Mouse (Mus musculus) heart, adult 18-20 months (tissue): ENCODE measurements around the gene Slc25a39. TPM values are rescaled to one million over a fixed set of nuclear protein-coding genes. Genes with fewer than 3 reads are reported as not detected.
"Not testable (repeated sequence)": the region's sequence is repeated elsewhere in the genome, so short reads cannot be mapped to it uniquely, and the experiment has no call there.

ENCODE experiments used
- DNase-seq, 2 experiments: peaks; one replicate each; pipeline ENCODE4 v3.0.0; 2021 to 2022; ENCODE audit warnings: mixed read lengths in 1 of 2
- total RNA-seq, 2 experiments: library from RNA; stranded (reverse); gene quantifications; 2 replicates each; pipeline ENCODE4 v1.2.3; 2021

Gene Slc25a39
- total RNA-seq, 2 experiments from 2014 or later = 187 to 194 TPM

GRCm38 (mm10) chr11:102396671-102397141 is 11.0 kb downstream of the Slc25a39 start:
- no peak for DNase-seq

DNA sequence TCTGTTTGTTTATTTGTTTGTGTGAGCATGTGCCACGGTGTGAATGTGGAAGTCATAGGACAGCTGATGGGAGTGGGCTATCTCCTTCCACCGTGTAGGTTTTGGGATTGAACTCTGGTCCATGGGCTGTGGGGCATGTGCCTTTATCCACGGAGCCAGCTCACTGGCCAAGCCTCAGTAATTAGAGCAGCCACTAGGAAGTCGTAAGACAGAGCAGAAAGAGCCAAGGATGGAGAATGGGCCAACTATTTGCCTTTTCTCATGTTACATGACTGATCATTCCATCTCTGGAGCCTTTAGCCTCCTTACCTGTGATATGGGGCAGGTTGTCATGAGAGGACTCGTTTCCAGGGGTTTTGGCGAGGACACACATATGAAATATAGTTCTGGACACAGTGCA is 11.5 kb downstream of the Slc25a39 start:
- DNase-seq = no peak

GRCm38 (mm10) chr11:102395250-102395649 is 12.5 kb downstream of the Slc25a39 start:
- no peak for DNase-seq

DNA sequence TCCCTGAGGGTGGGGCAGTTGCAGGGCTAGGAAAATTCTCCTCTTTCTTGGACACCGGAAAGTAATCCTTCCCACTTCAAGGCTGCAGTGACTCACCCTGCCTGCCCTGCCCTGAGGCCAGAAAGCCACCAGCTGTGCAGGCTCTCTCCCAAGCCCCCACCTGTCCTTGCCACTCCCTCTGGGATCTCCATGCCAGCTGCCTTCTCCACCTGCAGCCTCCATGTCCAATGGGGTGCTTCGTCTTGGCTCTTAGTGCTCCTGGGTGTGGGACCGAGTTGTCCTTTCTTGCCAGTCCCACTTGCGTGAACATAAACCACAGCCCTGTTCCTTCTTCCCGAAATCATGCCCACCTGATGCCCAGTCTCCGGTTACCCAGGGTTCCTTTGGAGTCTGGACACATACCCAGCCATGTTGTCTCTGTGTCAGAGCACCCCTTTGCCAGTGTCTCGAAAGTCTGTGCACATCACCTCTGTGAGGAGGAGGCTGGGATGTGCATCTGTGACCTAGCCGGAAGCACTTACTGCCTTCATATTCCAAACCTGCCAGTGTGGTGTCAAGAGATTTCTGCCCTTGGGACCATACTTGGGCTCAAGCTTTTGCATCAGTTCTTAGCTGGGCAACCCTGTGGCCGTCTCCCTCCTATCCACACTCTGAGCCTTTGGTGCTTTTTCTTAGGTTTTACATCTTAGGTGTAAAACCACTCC is 13.2 kb downstream of the Slc25a39 start:
- DNase-seq = no peak

- DNase-seq = no peak
Observed at GRCm38 (mm10) chr11:102393719-102394420, 13.9 kb downstream of the Slc25a39 start.

GRCm38 (mm10) chr11:102393238-102393634 is 14.5 kb downstream of the Slc25a39 start, which contains the start of gene Rundc3a:
Gene Rundc3a (plus strand): TSS chr11:102393403.
- DNase-seq = peak; percentile 45 to 51

DNA sequence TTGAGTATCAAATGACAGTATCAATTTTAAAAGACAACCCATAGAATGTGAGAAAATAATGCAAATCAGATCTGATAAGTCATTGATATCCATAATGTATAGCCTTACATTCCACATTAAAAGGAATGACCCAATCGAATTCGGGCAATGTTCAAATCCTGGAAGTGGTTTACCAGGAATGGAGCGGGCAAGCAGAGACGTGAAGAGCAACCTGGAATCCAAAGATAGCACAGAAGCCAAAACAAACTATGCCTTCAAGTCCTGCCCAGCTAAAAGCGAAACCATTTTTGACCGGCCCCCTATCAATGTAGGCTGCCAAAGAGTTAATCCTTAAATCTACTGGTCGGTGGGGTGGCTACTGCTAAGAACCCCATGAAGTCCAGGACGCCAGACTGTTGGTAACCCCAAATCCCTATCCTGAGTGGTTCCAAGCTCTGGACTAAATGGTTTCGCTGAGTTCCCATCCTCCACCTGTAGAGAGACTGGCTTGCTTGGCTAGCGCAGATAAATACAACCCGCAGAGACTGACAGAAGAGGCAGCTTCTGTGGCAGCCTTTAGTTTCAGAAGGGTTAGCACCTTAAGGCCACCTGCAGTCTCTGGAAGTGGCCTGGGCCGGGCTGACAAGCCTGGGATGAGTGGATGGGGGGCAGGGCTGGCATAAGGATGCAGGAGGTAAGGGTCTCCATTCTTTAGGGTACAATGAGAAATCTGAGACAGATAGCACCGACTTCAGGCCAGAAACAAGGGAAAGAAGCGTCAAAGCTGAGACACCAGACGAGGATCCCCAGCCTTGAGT is 15.1 kb downstream of the Slc25a39 start:
- no peak for DNase-seq

- DNase-seq = not testable (repeated sequence)
Observed at GRCm38 (mm10) chr11:102389436-102389835, 18.3 kb downstream of the Slc25a39 start.

DNA sequence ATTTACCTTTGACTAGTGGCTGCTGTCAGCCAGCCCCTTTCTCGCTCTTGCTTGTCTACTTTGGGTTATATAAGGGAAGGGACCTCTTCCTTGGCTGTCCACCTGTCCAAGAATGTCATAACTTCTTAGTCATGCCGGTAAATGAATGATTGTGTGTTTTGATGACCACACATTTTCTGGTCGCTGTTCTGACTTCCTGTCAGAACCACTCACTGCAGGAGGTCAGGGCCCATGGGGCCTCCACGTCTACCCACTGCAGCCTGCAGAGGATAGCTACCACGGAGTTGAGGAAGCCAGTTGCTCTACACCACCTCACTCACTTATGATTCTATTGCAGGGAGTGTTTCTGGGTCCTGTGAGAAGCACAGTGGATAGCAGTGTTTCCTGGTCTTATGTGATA is 21.6 kb downstream of the Slc25a39 start:
- no peak for DNase-seq

DNA sequence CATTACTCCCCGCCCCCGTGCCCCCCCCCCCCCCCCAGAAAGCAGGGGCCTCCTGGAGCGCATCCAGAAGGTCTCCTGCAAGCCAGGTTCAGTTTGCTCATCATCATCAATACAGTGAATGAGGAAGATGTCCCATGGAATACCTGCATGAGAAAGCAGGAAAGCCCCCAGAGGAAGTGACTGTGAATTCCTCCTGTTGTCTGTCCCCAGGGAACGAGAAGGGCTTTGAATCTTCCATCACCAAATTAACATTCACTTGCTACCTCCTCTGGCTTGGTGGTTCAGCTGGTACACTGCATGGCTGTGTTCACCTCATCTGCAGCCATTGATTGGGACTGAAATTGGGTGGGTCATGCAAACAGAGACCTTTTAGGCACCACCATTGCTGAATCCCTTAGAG is 22.7 kb downstream of the Slc25a39 start:
- no peak for DNase-seq

GRCm38 (mm10) chr11:102384418-102384817 is 23.3 kb downstream of the Slc25a39 start:
- no peak for DNase-seq

GRCm38 (mm10) chr11:102383365-102384136 is 24.2 kb downstream of the Slc25a39 start:
- DNase-seq = no peak

DNA sequence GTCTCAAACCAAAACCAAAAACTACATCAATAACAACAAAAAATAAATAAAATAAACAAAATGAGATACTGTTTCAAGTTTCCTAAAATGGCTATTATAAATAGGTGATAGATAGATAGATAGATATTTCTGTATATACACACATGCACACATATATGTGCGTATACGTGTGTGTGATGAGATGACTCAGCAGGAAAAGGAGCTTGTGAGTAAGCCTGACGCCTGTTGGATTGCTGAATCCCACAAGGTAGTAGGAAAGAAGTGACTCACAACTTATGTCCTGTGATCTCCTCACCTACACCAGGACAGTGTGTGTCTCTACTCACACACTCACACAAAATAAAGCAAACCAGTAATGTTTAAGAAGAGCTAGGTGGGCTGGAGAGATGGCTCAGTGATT is 25.0 kb downstream of the Slc25a39 start:
- DNase-seq = no peak

GRCm38 (mm10) chr11:102381341-102382100 is 26.2 kb downstream of the Slc25a39 start:
- no peak for DNase-seq

- DNase-seq = no peak
Observed at GRCm38 (mm10) chr11:102380091-102380490, 27.7 kb downstream of the Slc25a39 start.

- no peak for DNase-seq
Observed at GRCm38 (mm10) chr11:102377186-102377585, 30.6 kb downstream of the Slc25a39 start.

DNA sequence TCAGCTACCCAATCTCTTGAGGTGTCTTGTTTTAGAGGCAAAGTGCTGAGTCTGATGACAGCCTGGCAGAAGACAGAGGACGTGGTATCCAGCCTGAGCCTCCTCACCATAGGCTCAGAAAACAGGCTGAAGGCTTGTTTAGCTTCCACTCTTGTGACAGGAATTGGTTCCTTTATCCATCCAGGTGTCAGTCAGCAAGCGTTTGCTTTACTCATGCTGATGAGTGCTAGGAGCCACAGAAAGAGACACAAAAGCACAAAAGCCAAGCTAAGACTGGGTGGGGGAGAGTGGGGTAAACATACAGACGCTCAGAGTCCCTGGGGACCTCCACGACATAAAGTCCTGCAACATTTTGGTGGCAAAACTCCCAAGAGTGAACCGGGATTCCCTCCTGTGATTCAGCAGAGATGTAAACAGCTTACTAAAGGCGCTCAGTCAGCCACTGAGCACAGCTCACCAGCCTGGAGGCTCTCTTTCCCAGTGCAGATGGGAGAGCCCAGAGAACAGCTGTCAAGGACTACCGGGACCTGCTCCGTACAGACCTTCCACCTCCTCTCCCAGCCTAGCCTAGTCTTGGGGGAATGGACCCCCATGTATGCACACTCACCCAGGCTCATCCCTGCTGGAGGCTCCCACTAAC is 31.4 kb downstream of the Slc25a39 start:
- DNase-seq = peak in 1 of 2 experiments; percentile 25

DNA sequence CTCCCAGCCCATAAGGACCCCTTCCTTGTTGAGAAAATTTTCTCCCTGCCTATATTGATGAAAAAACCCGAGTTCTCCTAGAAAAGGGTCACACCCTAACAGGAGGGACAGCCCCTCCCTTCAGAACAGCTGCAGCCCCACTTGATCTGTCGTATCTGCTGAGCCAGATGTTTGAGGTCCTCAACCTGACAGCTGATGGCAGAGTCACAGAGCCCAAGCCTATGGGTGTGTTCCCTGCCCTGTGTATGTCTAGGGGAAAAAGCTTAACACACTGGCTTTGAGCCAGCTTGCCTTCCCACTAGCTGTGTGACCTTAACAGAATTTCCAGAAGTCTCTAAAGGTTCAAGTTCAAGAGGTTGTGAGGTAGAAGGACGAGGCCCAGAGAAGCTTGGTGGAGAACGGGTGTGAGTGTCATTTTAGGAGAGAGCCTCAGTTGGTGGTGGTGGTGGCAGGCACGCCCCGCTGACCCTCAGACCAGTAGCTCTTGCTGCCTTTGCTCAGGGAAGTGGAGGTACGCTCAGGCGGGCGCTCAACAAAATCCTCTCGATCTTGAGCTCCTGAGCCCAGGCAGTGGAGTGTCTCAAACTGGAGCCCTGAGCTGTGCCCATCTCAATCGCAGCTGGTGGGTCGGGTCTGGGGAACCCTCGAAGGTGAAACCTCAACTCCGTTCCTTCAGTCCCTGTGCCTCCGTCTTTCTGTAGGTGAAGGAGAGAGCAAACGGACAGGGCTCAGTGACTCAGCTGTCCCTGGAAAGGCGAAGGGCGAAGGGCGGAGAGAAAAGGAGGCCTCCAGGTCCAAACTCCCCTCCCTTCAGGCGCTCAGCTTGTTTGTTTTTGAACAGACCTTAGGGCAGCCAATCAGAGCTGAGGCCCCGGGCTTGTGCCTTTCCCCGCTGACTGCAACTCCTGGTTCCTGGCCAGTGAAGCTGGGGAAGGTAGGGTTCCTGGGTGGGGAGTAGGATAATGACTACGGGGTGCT is 32.3 kb downstream of the Slc25a39 start:
- peak; percentile 74 to 75 for DNase-seq

GRCm38 (mm10) chr11:102374108-102374725 is 33.5 kb downstream of the Slc25a39 start:
- no peak for DNase-seq
